In the genomic region with DNA sequence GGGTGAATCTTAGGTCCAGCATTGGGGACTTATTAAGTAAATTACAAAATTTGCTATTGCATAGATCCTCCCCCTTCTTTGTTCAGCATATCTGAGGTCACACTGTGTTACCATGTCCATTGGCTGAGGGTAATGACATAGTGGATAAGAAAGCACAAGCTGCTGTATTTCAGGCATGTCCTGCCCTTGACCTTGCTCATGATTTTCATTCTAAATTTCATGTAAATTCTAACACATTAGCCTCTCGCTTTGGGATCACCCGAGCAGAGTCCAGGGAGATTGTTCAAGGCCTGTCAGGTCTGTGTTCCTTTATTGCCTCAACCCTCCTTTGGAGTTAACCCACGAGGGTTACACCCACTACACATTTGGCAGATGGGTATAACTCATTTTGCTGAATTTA, we compare ENCODE assay signal across 23 mouse cellular contexts.
DNase-seq lines count a peak whose midpoint lies in the region; ATAC-seq lines count a peak whose summit lies in the region.
"Had no signal": no experiment of that assay in that cellular context is flagged by ENCODE, and none has a peak within 500 bp of the region (broad histone marks: within the 10 kb centered on the region; RNA-seq: fewer than 3 reads in every experiment).

No protein-coding gene starts in this region.

- peak; percentile 54 for DNase-seq in ES-CJ7 (ENCODE audit: low read depth, low spot score)
- DNase-seq in R1 (ENCODE audit: low read depth, low spot score) = peak; percentile 64
- peak; percentile 33 for DNase-seq in ZHBTc4 (ENCODE audit: low read depth, low spot score)
- no peak for DNase-seq in B cell, adult 2 months
- DNase-seq in adrenal gland, postnatal 14 days = no peak
- DNase-seq: adrenal gland, adult 2 months; adrenal gland, adult 8-10 months; adrenal gland, postnatal 10 days; adrenal gland, postnatal 25 days; adrenal gland, postnatal 36 days; cerebellum, adult 11 months; cerebellum, adult 11-12 months; cerebellum, adult 18-20 months; cerebellum, adult 2 months; cerebellum, adult 8-10 months; cerebellum, adult 9-10 months; cerebellum, adult 9-11 months; cerebellum, postnatal 10 days; cerebellum, postnatal 14 days had no signal

- ATAC-seq in cerebellum, adult (ENCODE audit: insufficient number of reproducible peaks, low FRiP score, low TSS enrichment) = no peak
- ATAC-seq: activated CD4-positive, CD25-positive, alpha-beta regulatory T cell, adult 4 months; CD4-positive, CD25-positive, alpha-beta regulatory T cell, adult 4 months; Patski had no signal

Comparison
In these comparisons a context has a peak if more than half of its experiments do, and no peak if none do; other contexts are left out.
1. DNase-seq: peak in ES-CJ7 (single experiment), R1 (single experiment) and ZHBTc4 (single experiment); none in B cell, adult 2 months (0 of 2) and adrenal gland, postnatal 14 days (single experiment).